Mouse (Mus musculus): ENCODE results near the gene Wdhd1. TPM values are rescaled to one million over a fixed set of nuclear protein-coding genes. Genes with fewer than 3 reads are reported as not detected.
A peak's percentile ranks its signal among the peaks of the same experiment; 100 is the strongest.
"Not testable (repeated sequence)": the region's sequence is repeated elsewhere in the genome, so short reads cannot be mapped to it uniquely, and the experiment has no call there.

The Wdhd1 gene
- polyA plus RNA-seq (2015; fragmentation: Nextera tagmentation; extraction: Ambion mirVana), result 2.7 and 3.0 TPM in 2 replicates

DNA sequence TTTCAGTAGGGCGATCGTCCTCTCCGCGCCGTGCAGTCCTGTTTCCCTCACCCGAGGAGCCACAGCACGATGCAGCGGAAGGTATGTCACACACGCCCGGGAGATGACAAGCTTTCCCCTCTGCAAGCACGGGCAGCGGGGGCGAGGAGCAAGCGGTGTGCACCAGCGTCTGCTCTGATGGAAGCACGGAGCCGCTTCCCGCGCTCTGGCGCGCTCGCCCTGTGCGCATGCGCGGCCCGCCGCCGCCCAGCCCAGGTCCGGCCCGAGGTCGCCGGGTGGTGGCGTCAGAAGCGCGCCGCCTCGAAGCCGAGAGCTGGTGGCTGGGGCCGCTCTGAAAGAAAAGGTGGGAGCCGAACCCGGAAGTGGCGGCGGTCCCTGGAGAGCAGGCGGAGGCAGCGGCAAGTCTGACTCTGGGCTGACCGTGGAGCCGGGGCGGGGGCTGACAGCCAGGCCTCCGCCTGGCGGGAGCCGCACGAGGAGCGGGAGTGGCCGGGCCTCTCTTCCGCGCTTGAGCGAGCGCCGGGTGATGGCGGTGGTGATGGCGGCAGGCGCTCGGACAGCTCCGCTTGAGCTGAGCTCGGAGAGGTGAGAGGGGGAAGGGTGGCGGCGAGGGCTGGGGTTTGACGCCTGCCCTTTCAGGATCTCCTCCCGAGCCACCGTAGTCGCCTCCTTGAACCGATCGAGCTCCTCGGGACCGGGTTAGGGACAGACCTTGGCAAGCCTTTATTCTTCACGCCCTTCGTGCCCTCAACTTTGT is at the start of gene Wdhd1, which contains the start of gene Socs4:
Gene Wdhd1, minus strand, starts transcription at position 221 of the 757 bp plus-strand sequence.
Gene Socs4, plus strand, starts transcription at position 295 of the 757 bp plus-strand sequence.
- Histone ChIP-seq H3K9ac (replicated peaks; ENCODE audit: low read depth) (peak within 1 kb of the TSS; percentile 51), H3K9me3 (ENCODE audit: low read length) (no peaks in the 10 kb centered on the region), H3K4me2 (replicated peaks; ENCODE audit: low read depth, low read length) (peak within 1 kb of the TSS; percentile 81), H3K27me3 (replicated peaks; ENCODE audit: insufficient read depth, low read length) (no peaks in the 10 kb centered on the region), H3K36me3 (ENCODE audit: insufficient read depth, low read length) (no peaks in the 10 kb centered on the region), H3K4me3 (ENCODE audit: low read depth, low read length) (peak within 1 kb of the TSS; percentile 82), H3K4me1 (ENCODE audit: insufficient read depth, low read depth, low read length) (no peaks in the 10 kb centered on the region; the same call in 1 of the 2 replicates), H3K27ac (ENCODE audit: low read length) (peak within 1 kb of the TSS; percentile 97)
- no peak for TF ChIP-seq EP300 (IDR thresholded peaks at IDR 0.05)
- TF ChIP-seq CTCF (IDR thresholded peaks at IDR 0.05), result peak; percentile 46
- under 1% methylated on average over 60 of the region's 77 CpGs for WGBS
- ATAC-seq (peak; percentile 98), DNase-seq (ENCODE audit: low spot score) (peak; percentile 97)

DNA sequence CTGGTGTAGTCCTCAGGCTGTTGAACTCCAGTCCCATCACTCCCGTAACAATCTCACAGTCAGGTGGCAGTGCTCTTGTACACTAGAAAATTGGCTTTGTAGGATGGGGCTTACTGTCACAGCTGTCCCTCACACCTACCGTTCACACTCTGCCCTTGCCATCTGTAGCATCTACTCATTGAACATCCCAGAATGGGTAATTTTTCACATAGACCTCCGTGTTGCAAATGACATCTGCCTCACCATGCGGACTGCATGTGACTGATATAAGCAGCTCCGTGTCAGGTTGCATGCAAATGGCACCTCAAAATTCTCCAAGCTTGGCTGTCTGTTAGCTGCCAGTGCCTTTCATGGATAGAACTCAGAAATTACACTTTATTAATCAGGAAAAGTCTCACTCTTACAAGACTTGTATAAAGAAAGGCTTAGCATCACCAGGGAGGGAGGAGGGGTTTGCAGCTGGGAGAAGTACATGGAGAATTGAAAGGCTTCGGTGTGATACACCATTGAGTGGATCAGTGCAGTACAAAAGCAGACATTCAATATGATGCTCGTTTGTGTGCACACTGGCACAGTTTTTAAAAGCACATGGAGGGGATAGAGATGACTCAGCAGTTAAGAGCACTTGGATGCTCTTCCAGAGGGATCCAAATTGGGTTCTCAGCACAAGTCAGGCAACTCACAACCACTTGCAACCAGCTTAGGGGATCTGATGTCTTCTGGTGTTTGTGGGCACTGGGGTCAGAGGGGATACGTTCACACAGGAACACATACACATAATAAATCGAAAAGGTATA is 49.5 kb upstream of the Wdhd1 start:
- Histone ChIP-seq H3K36me3 (ENCODE audit: insufficient read depth, low read length) (no peaks in the 10 kb centered on the region), H3K9ac (replicated peaks; ENCODE audit: low read depth) (no peak overlapping the region), H3K4me1 (ENCODE audit: insufficient read depth, low read depth, low read length) (no peaks in the 10 kb centered on the region), H3K4me2 (replicated peaks; ENCODE audit: low read depth, low read length) (no peak overlapping the region), H3K27ac (ENCODE audit: low read length) (no peak overlapping the region), H3K27me3 (replicated peaks; ENCODE audit: insufficient read depth, low read length) (no peaks in the 10 kb centered on the region), H3K4me3 (ENCODE audit: low read depth, low read length) (no peak overlapping the region), H3K9me3 (ENCODE audit: low read length) (no peaks in the 10 kb centered on the region)
- DNase-seq (ENCODE audit: low spot score) (no peak), ATAC-seq (no peak)
- TF ChIP-seq CTCF (IDR thresholded peaks at IDR 0.05), result no peak
- no peak for TF ChIP-seq EP300 (IDR thresholded peaks at IDR 0.05)
- WGBS, result 85% methylated on average over 9 of the region's 9 CpGs

DNA sequence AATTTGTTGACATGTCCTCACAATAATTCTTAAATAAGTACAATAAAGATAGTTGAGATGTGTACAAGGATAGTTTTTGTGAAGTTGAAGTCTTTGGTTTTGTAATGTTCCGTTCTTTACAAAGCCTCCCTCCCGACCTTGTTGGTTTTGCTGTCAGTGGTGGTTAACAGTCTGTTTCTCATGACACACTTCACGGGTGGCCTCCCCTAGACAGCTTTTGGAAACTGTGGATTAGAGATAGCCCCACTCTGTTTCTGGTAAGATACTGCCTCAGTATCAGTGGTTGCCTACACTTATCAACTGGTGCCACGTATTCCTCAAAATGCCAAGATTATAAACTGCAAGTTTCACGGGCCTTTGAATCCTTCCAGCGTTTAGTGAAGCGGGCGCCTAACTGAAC is 44.9 kb upstream of the Wdhd1 start:
- not testable (repeated sequence) for DNase-seq (ENCODE audit: low spot score); H3K4me3 ChIP-seq (ENCODE audit: low read depth, low read length); H3K36me3 ChIP-seq (ENCODE audit: insufficient read depth, low read length); H3K4me1 ChIP-seq (ENCODE audit: insufficient read depth, low read depth, low read length); H3K9me3 ChIP-seq (ENCODE audit: low read length); H3K9ac ChIP-seq (replicated peaks; ENCODE audit: low read depth); H3K4me2 ChIP-seq (replicated peaks; ENCODE audit: low read depth, low read length); H3K27ac ChIP-seq (ENCODE audit: low read length); H3K27me3 ChIP-seq (replicated peaks; ENCODE audit: insufficient read depth, low read length); ATAC-seq
- 89% methylated on average over 7 of the region's 8 CpGs for WGBS

- Histone ChIP-seq H3K9ac (replicated peaks; ENCODE audit: low read depth) (no peak overlapping the region), H3K4me3 (ENCODE audit: low read depth, low read length) (no peak overlapping the region), H3K27me3 (replicated peaks; ENCODE audit: insufficient read depth, low read length) (no peaks in the 10 kb centered on the region), H3K4me1 (ENCODE audit: insufficient read depth, low read depth, low read length) (no peaks in the 10 kb centered on the region), H3K27ac (ENCODE audit: low read length) (no peak overlapping the region), H3K36me3 (ENCODE audit: insufficient read depth, low read length) (0 out of 2 replicates have a peak, but pooled peaks cover 4% of the 10 kb centered on the region), H3K4me2 (replicated peaks; ENCODE audit: low read depth, low read length) (no peak overlapping the region), H3K9me3 (ENCODE audit: low read length) (no peaks in the 10 kb centered on the region)
- 79% methylated on average over 5 of the region's 5 CpGs for WGBS
- no peak for DNase-seq (ENCODE audit: low spot score)
- ATAC-seq, result no peak
- TF ChIP-seq CTCF (IDR thresholded peaks at IDR 0.05) (no peak), EP300 (IDR thresholded peaks at IDR 0.05) (no peak)
These were observed 42.7 kb upstream of the Wdhd1 start for GRCm38 (mm10) chr14:47319362-47319761.

GRCm38 (mm10) chr14:47310342-47311181 is 33.9 kb upstream of the Wdhd1 start:
- no peak overlapping the region for H3K27ac ChIP-seq (ENCODE audit: low read length)
- no peak overlapping the region for H3K4me2 ChIP-seq (replicated peaks; ENCODE audit: low read depth, low read length)
- 93% methylated on average over 18 of the region's 18 CpGs for WGBS
- no peak overlapping the region for H3K9ac ChIP-seq (replicated peaks; ENCODE audit: low read depth)
- TF ChIP-seq CTCF (IDR thresholded peaks at IDR 0.05), result no peak
- TF ChIP-seq EP300 (IDR thresholded peaks at IDR 0.05), result no peak
- H3K27me3 ChIP-seq (replicated peaks; ENCODE audit: insufficient read depth, low read length), result no peaks in the 10 kb centered on the region
- H3K4me3 ChIP-seq (ENCODE audit: low read depth, low read length), result no peak overlapping the region
- no peaks in the 10 kb centered on the region for H3K9me3 ChIP-seq (ENCODE audit: low read length)
- DNase-seq (ENCODE audit: low spot score) (no peak), ATAC-seq (no peak)
- H3K36me3 ChIP-seq (ENCODE audit: insufficient read depth, low read length), result peaks cover 19% of the 10 kb centered on the region; the same call in 1 of the 2 replicates
- no peaks in the 10 kb centered on the region for H3K4me1 ChIP-seq (ENCODE audit: insufficient read depth, low read depth, low read length)

All from lung, postnatal 0 days (tissue).